Mouse (Mus musculus): ENCODE measurements around the gene Extl1. TPM values are rescaled to one million over a fixed set of nuclear protein-coding genes. Genes with fewer than 3 reads are reported as not detected.

Gene Extl1
- polyA plus RNA-seq, 1 experiment from 2014 or later: 0.11 TPM

DNA sequence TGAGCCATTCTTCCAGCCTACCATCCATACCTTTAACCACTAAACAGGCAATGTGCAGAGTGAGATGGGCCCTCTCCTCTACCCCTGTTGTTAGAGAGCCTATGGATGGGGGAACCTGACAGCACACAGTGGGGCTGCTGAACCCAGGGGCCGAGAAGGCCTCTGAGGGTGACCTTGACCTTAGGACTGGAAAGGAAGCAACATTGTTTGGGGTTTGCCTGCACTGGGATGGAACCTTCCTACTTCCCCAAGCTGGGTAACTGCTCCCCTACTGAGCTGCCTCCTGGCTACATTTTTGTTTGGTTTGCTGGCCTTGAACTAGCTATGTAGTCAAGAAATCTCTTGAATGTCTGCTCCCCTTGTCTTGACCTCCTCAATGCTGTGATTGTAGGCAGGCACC is 9.3 kb downstream of the Extl1 start:
- ATAC-seq (ENCODE audit: low FRiP score): no peak
- Histone ChIP-seq H3K27ac (ENCODE audit: low read depth, low read length) (no peak overlapping the region), H3K4me2 (no peak overlapping the region), H3K36me3 (ENCODE audit: control insufficient read depth, insufficient read depth, low read length) (no peaks in the 10 kb centered on the region), H3K9ac (ENCODE audit: low read length) (no peak overlapping the region), H3K27me3 (ENCODE audit: control insufficient read depth, insufficient read depth, low read length) (peaks cover 31% of the 10 kb centered on the region), H3K4me1 (ENCODE audit: control insufficient read depth, insufficient read depth, low read length) (peaks cover 13% of the 10 kb centered on the region), H3K9me3 (ENCODE audit: control insufficient read depth, low read length) (no peaks in the 10 kb centered on the region), H3K4me3 (ENCODE audit: low read depth, low read length) (no peak overlapping the region)
- DNase-seq (ENCODE audit: low spot score, missing footprints): no peak
- WGBS: 44% methylated on average over 1 of the region's 1 CpGs

- no peak overlapping the region for H3K4me3 ChIP-seq (ENCODE audit: low read depth, low read length)
- no peak for ATAC-seq (ENCODE audit: low FRiP score)
- no peak overlapping the region for H3K9ac ChIP-seq (ENCODE audit: low read length)
- H3K9me3 ChIP-seq (ENCODE audit: control insufficient read depth, low read length): no peaks in the 10 kb centered on the region
- WGBS: 82% methylated on average over 8 of the region's 8 CpGs
- no peaks in the 10 kb centered on the region for H3K36me3 ChIP-seq (ENCODE audit: control insufficient read depth, insufficient read depth, low read length)
- H3K27ac ChIP-seq (ENCODE audit: low read depth, low read length): no peak overlapping the region
- H3K4me1 ChIP-seq (ENCODE audit: control insufficient read depth, insufficient read depth, low read length): peaks cover 13% of the 10 kb centered on the region
- peaks cover 37% of the 10 kb centered on the region for H3K27me3 ChIP-seq (ENCODE audit: control insufficient read depth, insufficient read depth, low read length)
- DNase-seq (ENCODE audit: low spot score, missing footprints): no peak
- H3K4me2 ChIP-seq: no peak overlapping the region
Measured at GRCm38 (mm10) chr4:134373295-134373694, 10.4 kb downstream of the Extl1 start.

DNA sequence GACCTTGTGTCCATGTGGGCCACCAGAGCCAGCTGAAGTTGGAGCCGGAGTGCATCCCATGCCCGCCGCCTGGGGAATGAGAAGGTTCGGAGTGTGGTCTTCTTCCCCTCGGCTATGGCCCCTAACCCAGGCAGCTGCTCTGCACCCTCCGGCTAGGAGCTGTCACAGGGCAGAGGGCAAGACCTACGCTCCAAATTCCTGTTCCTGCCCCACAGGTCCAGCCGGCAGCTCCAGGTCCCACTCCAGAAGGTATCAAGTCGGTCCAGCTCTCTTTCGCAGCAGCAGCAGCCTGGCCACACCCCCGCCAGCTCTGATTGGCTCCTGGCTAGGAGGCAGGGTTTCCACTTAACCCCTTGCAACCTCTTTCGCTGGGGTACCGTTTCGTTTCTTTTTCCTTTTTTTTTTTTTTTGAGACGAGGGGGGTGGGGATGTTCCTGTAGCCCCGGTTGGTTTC is 11.3 kb downstream of the Extl1 start:
- ATAC-seq (ENCODE audit: low FRiP score) (peak; percentile 71), DNase-seq (ENCODE audit: low spot score, missing footprints) (peak; percentile 96)
- H3K27me3 ChIP-seq (ENCODE audit: control insufficient read depth, insufficient read depth, low read length): peaks cover 37% of the 10 kb centered on the region

DNA sequence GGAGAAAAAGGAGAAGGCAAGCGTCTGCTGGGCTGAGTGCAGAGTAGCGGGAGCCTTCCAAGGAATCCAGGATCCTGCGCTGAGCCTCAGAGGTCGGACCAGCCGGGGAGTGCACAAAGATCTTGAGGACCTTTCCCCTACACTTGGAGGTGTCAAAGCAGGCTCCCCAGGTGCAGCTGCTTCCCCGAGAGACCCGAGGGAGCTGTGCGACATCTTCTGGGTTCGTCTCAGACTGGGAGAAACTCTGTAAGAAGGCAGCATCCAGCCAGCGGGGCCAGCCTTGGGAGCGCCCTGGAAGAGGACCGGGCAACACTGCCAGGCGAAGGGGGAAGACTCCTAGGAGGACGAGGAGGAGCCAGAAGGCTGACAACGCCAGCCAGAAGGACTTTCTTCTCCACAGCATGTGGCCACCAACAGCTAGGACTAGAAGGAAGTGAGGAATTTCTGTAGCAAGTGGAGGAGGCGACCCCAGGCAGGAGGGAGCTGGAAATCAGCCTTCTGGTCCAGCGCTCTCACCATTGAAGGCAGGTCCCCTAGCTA is 12.3 kb downstream of the Extl1 start:
- Histone ChIP-seq H3K27ac (ENCODE audit: low read depth, low read length) (no peak overlapping the region), H3K4me2 (peak overlapping the region; percentile 70), H3K9me3 (ENCODE audit: control insufficient read depth, low read length) (no peaks in the 10 kb centered on the region), H3K4me3 (ENCODE audit: low read depth, low read length) (peak overlapping the region; percentile 37), H3K9ac (ENCODE audit: low read length) (peak overlapping the region; percentile 44; the same call in 1 of the 2 replicates), H3K36me3 (ENCODE audit: control insufficient read depth, insufficient read depth, low read length) (no peaks in the 10 kb centered on the region), H3K4me1 (ENCODE audit: control insufficient read depth, insufficient read depth, low read length) (peaks cover 13% of the 10 kb centered on the region), H3K27me3 (ENCODE audit: control insufficient read depth, insufficient read depth, low read length) (peaks cover 37% of the 10 kb centered on the region)
- ATAC-seq (ENCODE audit: low FRiP score) (no peak), DNase-seq (ENCODE audit: low spot score, missing footprints) (peak; percentile 92)
- 1% methylated on average over 17 of the region's 17 CpGs for WGBS

More for the DNA sequence above, 11.3 kb downstream of the Extl1 start:
- Histone ChIP-seq H3K9ac (ENCODE audit: low read length) (peak overlapping the region; percentile 22), H3K4me1 (ENCODE audit: control insufficient read depth, insufficient read depth, low read length) (peaks cover 13% of the 10 kb centered on the region), H3K27ac (ENCODE audit: low read depth, low read length) (no peak overlapping the region), H3K4me3 (ENCODE audit: low read depth, low read length) (peak overlapping the region; percentile 37), H3K36me3 (ENCODE audit: control insufficient read depth, insufficient read depth, low read length) (no peaks in the 10 kb centered on the region), H3K4me2 (peak overlapping the region; percentile 70), H3K9me3 (ENCODE audit: control insufficient read depth, low read length) (no peaks in the 10 kb centered on the region)
- under 1% methylated on average over 16 of the region's 16 CpGs for WGBS

DNA sequence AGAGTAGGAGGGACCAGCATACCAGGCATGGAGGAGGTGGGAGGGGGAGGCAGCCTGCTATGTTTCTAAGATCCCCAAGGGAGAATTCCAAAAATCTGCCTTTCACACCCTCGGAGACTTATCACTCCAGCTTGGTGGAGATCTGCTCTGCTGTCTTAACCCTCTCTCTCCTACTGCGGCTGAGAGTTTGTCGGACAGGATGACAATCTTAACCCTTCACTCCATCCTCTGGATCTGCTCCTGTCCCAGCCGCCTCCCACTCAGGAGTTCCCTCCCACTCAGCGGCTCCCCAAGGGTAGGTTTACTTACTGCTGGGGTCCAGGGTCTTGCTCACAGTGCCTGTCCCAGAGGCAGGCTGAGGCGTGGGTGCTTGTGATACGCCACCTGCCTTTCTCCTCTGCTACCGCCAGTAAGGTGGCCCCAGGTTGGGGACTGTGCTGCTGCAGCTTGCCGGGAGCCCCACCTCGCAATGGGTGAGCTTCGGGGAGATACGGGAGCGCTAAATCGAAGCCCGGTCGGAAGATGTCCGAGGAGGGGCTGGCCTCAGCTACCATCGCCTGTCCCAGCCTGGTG is 12.9 kb downstream of the Extl1 start:
- Histone ChIP-seq H3K27me3 (ENCODE audit: control insufficient read depth, insufficient read depth, low read length) (peaks cover 37% of the 10 kb centered on the region), H3K4me2 (peak overlapping the region; percentile 70), H3K36me3 (ENCODE audit: control insufficient read depth, insufficient read depth, low read length) (no peaks in the 10 kb centered on the region), H3K27ac (ENCODE audit: low read depth, low read length) (no peak overlapping the region), H3K4me1 (ENCODE audit: control insufficient read depth, insufficient read depth, low read length) (peaks cover 13% of the 10 kb centered on the region), H3K9ac (ENCODE audit: low read length) (peak overlapping the region; percentile 44; the same call in 1 of the 2 replicates), H3K4me3 (ENCODE audit: low read depth, low read length) (peak overlapping the region; percentile 37), H3K9me3 (ENCODE audit: control insufficient read depth, low read length) (no peaks in the 10 kb centered on the region)
- peak; percentile 85 for DNase-seq (ENCODE audit: low spot score, missing footprints)
- no peak for ATAC-seq (ENCODE audit: low FRiP score)
- WGBS: under 1% methylated on average over 18 of the region's 18 CpGs

DNA sequence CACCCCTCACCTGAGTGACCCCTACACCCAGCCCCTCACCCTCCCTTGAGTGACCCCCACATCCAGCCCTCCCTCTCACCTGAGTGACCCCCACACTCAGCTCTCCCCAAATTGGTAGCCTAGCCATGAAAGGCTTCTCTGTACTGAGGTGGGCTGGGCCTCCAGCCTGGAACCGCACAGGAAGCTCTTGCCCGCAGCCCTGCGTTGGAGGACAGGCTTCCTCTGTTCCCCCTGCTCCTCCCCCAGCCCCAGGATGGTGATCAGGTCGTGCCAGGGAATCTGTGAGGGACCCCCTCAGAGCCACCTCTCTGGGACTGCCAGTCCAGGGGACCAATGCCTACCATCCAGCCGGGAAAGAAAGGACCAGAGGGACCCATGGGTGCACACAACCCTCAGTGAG is 18.4 kb downstream of the Extl1 start:
- ATAC-seq (ENCODE audit: low FRiP score): no peak
- no peak overlapping the region for H3K4me3 ChIP-seq (ENCODE audit: low read depth, low read length)
- H3K9ac ChIP-seq (ENCODE audit: low read length): no peak overlapping the region
- H3K27ac ChIP-seq (ENCODE audit: low read depth, low read length): no peak overlapping the region
- DNase-seq (ENCODE audit: low spot score, missing footprints): no peak
- H3K27me3 ChIP-seq (ENCODE audit: control insufficient read depth, insufficient read depth, low read length): peaks cover 18% of the 10 kb centered on the region
- H3K4me2 ChIP-seq: no peak overlapping the region
- H3K4me1 ChIP-seq (ENCODE audit: control insufficient read depth, insufficient read depth, low read length): no peaks in the 10 kb centered on the region
- 47% methylated on average over 5 of the region's 5 CpGs for WGBS
- H3K9me3 ChIP-seq (ENCODE audit: control insufficient read depth, low read length): no peaks in the 10 kb centered on the region
- no peaks in the 10 kb centered on the region for H3K36me3 ChIP-seq (ENCODE audit: control insufficient read depth, insufficient read depth, low read length)

DNA sequence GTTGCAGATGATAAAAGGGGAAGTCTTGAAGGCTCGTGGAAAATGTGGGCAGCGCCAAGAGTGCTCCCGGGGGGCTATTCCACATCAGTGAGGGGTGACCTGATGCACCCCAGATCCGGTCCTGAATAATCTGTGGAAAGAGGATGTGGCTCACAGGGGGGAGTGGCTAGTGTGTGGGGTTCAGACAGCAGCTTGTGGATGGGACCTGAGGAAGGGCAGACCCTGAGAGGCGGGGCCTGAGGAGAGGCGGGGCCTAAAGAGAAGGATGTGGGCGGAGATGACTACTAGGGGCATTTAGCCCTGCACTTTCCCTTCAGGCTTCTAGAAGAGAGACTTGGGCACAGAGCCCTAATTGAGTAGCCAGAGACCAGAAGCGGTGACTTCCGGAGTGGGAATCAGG is 21.1 kb downstream of the Extl1 start:
- H3K4me3 ChIP-seq (ENCODE audit: low read depth, low read length): no peak overlapping the region
- no peak overlapping the region for H3K4me2 ChIP-seq
- DNase-seq (ENCODE audit: low spot score, missing footprints) (no peak), ATAC-seq (ENCODE audit: low FRiP score) (no peak)
- no peaks in the 10 kb centered on the region for H3K9me3 ChIP-seq (ENCODE audit: control insufficient read depth, low read length)
- no peak overlapping the region for H3K9ac ChIP-seq (ENCODE audit: low read length)
- WGBS: 22% methylated on average over 9 of the region's 9 CpGs
- no peaks in the 10 kb centered on the region for H3K4me1 ChIP-seq (ENCODE audit: control insufficient read depth, insufficient read depth, low read length)
- H3K27me3 ChIP-seq (ENCODE audit: control insufficient read depth, insufficient read depth, low read length): peaks cover 2% of the 10 kb centered on the region; the same call in 1 of the 2 replicates
- H3K36me3 ChIP-seq (ENCODE audit: control insufficient read depth, insufficient read depth, low read length): no peaks in the 10 kb centered on the region
- no peak overlapping the region for H3K27ac ChIP-seq (ENCODE audit: low read depth, low read length)

GRCm38 (mm10) chr4:134362124-134362523 is 21.5 kb downstream of the Extl1 start:
- WGBS: 72% methylated on average over 9 of the region's 9 CpGs
- H3K9me3 ChIP-seq (ENCODE audit: control insufficient read depth, low read length): no peaks in the 10 kb centered on the region
- H3K36me3 ChIP-seq (ENCODE audit: control insufficient read depth, insufficient read depth, low read length): no peaks in the 10 kb centered on the region
- H3K4me1 ChIP-seq (ENCODE audit: control insufficient read depth, insufficient read depth, low read length): no peaks in the 10 kb centered on the region; the same call in 1 of the 2 replicates
- ATAC-seq (ENCODE audit: low FRiP score) (no peak), DNase-seq (ENCODE audit: low spot score, missing footprints) (no peak)
- H3K27me3 ChIP-seq (ENCODE audit: control insufficient read depth, insufficient read depth, low read length): peaks cover 6% of the 10 kb centered on the region; the same call in 1 of the 2 replicates
- H3K4me2 ChIP-seq: no peak overlapping the region
- H3K27ac ChIP-seq (ENCODE audit: low read depth, low read length): no peak overlapping the region
- no peak overlapping the region for H3K9ac ChIP-seq (ENCODE audit: low read length)
- no peak overlapping the region for H3K4me3 ChIP-seq (ENCODE audit: low read depth, low read length)

DNA sequence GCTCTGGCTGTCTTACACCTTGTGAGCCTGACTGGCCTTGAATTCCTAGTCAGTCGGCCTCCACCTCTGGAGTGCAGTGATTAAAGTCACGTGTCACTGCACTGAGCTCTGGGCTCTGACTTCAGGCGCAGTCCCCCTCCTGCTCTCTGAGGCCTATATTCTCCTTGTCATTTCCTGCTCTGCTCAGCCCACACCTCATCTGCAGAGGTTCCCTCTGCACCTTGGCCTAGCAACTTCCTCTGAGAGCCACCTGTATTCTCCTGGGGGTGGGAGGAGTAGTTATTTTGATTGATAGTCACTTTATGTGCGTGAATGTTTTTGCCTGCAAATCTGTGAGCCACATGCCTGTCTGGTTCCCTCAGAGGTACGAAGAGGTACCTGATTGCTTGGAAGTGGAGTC is 22.4 kb downstream of the Extl1 start:
- Histone ChIP-seq H3K9me3 (ENCODE audit: control insufficient read depth, low read length) (no peaks in the 10 kb centered on the region), H3K27me3 (ENCODE audit: control insufficient read depth, insufficient read depth, low read length) (peaks cover 6% of the 10 kb centered on the region; the same call in 1 of the 2 replicates), H3K4me2 (no peak overlapping the region), H3K27ac (ENCODE audit: low read depth, low read length) (no peak overlapping the region), H3K9ac (ENCODE audit: low read length) (no peak overlapping the region), H3K4me3 (ENCODE audit: low read depth, low read length) (no peak overlapping the region), H3K4me1 (ENCODE audit: control insufficient read depth, insufficient read depth, low read length) (no peaks in the 10 kb centered on the region; the same call in 1 of the 2 replicates), H3K36me3 (ENCODE audit: control insufficient read depth, insufficient read depth, low read length) (no peaks in the 10 kb centered on the region)
- ATAC-seq (ENCODE audit: low FRiP score): no peak
- DNase-seq (ENCODE audit: low spot score, missing footprints): no peak
- 61% methylated on average over 5 of the region's 5 CpGs for WGBS

Data from midbrain, embryonic 11.5 days (tissue).